Mouse (Mus musculus): ENCODE results near the gene Slc7a7.

DNA sequence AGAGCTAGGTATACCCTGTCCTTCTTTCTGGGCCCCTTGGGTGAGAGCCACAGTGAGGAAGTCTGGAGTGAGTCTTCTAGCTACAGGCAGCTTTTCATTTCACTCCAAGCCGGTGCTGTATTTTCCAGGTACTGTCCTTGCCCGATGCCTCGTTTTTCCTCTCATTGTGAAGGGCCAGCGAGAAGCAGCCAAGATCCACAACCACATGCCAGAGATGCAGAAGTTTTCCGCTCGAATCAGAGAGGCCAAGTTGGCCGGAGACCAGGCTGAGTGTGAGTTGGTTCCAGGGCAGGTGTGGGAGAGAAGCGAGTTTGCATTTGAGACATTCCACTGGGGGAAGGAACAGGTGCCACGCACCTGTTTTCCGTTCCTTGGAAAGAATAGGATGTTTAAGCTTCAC lies 51.0 kb downstream of the Slc7a7 start:
- no peak for TF ChIP-seq CTCF (IDR thresholded peaks at IDR 0.05)
- no peak for TF ChIP-seq EP300 (IDR thresholded peaks at IDR 0.05; ENCODE audit: insufficient read depth, low read depth, low read length)
- no peak for TF ChIP-seq POLR2A (IDR thresholded peaks at IDR 0.05; ENCODE audit: insufficient read depth, low read depth, low read length)

All from heart, adult 2 months (tissue).